Mouse (Mus musculus) E14TG2a.4 (cell line): ENCODE data around the gene Pik3cb.

Experiments
- CTCF ChIP-seq: conservative IDR thresholded peaks from 2 replicates; pipeline ENCODE4 v1.5.1; 2014; ENCODE audit warnings: low read length
- NANOG ChIP-seq: IDR thresholded peaks from 2 replicates; pipeline ENCODE4 v1.6.1; 2014; ENCODE audit warnings: borderline replicate concordance, low read length, mixed read lengths

- no peak for TF ChIP-seq CTCF
- TF ChIP-seq NANOG, result no peak
Measured at GRCm38 (mm10) chr9:99110213-99110612, 30.2 kb downstream of the Pik3cb start.
